Mouse (Mus musculus) layer of hippocampus, adult 2 months (tissue): ENCODE data around the gene Osbpl6. TPM values are rescaled to one million over a fixed set of nuclear protein-coding genes. Genes with fewer than 3 reads are reported as not detected.

ENCODE experiments used
- DNase-seq, 2 experiments: peaks; one replicate each; pipeline ENCODE4 v3.0.0; 2022; ENCODE audit warnings: low spot score in 2 of 2
- H3K27ac ChIP-seq: fragments of 200-600 bp; 2 replicates; pipeline ENCODE4 v1.8.1; 2022
- H3K4me3 ChIP-seq: fragments of 200-600 bp; 2 replicates; pipeline ENCODE4 v1.8.1; 2022; ENCODE audit warnings: mild to moderate bottlenecking
- CTCF ChIP-seq: fragments of 200-600 bp; conservative IDR thresholded peaks from 2 replicates; pipeline ENCODE4 v1.8.1; 2022; ENCODE audit warnings: antibody characterized with exemption, mild to moderate bottlenecking, moderate library complexity
- total RNA-seq, 2 experiments: library from RNA; stranded (reverse); gene quantifications; 2 replicates each; pipeline ENCODE4 v1.2.3; 2021

Gene Osbpl6
- total RNA-seq, 2 experiments from 2014 or later, result 59.0 to 63.3 TPM

DNA sequence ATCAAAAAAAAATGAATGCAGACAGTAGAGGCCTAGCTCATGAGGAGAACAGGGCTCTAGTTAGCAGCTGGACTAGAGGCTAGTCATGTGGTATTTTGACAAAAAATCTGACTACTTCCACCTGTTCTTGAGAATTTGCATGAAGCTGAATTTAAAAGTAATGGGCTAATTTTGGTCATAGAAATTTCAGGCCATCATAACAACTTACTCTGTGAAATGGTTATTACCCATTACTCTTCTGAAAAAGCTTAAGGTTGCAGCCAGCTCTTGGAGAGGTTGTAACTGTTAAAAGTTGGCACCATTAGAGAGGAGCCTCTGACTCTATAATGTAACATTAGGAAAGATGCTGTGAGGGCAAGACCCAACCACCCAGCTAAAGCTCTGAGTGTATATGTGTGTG, 19.8 kb upstream of the Osbpl6 start:
- no peak for TF ChIP-seq CTCF
- Histone ChIP-seq H3K4me3 (no peak overlapping the region), H3K27ac (no peak overlapping the region)
- DNase-seq, result no peak

DNA sequence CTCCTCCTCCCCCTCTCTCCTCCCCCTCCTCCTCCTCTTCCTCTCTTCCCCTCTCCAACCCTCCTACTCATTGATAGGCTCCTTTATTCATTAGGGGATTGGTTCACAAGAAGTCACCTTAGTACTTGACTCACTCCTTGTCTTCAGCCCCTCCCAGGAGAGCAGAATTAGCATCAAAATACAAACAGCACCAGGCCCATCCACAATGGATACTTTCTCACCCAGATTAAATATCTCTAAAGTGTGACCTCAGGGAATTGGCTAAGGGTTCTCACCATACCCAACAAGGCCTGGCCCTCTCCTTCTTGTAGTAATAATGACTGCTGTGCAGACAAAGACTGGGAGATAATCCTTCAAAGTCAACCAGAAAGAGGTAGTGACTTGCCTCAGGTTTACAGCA, 6.1 kb upstream of the Osbpl6 start:
- TF ChIP-seq CTCF, result no peak
- H3K4me3 ChIP-seq, result no peak overlapping the region
- no peak for DNase-seq
- H3K27ac ChIP-seq, result no peak overlapping the region

DNA sequence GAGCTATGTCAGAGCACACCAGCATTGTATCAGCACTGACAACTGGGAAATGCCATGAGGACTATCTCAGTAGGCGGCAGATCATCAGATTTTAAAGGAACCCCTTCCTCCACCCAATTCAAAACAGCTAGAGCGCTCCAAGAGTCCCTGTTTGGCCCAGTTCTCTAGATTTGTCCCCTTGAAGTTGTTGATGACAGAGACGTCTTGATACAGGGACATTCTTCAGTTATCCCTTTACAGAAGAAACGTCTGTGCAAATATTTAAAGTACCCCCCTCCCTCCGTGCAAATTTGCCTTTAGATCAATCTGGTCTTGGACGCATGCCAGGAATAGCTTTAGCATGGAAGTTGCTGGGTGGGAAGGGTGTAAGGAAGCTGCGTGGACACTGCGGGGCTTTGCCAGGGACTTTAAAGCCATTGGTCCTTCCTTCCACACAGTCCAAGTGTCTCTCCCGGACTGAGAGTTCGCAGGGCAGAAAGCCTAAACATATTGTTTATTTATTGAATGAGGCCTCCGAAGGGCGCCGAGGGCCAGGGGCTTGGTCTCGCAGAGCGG, 635 bp upstream of the Osbpl6 start:
- DNase-seq, result peak; percentile 23
- H3K4me3 ChIP-seq, result peak overlapping the region; percentile 99
- no peak for TF ChIP-seq CTCF
- H3K27ac ChIP-seq, result peak overlapping the region; percentile 93

DNA sequence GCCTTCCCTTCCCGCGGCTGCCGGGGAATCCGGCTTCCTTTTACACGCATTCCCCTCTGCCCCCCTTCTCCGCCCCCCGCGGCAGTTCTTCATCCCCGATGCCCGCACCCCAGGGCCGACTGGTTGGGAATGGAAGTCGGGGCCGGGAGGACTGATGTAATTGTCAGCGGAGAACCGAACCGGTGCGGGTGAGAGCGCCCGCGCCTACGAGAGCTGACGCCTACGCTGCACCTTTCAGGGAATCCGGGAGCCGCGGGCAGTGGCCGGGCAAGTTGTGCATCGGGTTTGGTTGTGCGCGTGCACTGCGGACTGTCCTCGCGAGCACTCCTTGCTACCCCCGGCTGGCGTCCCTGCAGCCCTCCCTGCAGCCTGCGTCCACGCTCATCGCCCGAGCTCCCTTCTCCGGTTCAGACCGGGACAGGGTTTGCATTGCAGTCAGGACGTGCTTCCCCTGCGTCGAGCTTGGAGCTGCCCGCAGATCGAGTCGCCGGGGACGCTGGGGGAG, 681 bp downstream of the Osbpl6 start:
- peak; percentile 40 to 59 for DNase-seq
- peak overlapping the region; percentile 99 for H3K4me3 ChIP-seq
- no peak for TF ChIP-seq CTCF
- H3K27ac ChIP-seq, result peak overlapping the region; percentile 93

DNA sequence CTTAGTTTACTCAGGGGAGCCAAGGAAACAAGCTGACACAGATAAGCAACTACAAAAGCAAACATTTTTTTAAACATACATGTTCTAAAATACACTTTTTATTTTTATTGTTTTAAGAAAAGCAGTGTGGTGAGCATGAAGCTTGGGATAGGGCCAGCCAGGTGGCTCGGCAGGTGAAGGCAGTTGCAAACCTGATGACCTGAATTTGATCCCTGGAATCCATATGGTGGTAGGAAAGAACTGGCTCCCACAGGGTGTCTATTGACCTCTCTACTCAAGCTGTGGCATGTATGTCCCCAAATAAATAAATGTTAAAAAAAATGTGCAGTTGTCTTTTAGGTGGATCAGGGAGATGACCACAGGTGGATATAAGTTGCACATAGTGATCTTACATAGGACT, 3.2 kb downstream of the Osbpl6 start:
- Histone ChIP-seq H3K27ac (no peak overlapping the region), H3K4me3 (no peak overlapping the region)
- DNase-seq, result no peak
- TF ChIP-seq CTCF, result no peak

DNA sequence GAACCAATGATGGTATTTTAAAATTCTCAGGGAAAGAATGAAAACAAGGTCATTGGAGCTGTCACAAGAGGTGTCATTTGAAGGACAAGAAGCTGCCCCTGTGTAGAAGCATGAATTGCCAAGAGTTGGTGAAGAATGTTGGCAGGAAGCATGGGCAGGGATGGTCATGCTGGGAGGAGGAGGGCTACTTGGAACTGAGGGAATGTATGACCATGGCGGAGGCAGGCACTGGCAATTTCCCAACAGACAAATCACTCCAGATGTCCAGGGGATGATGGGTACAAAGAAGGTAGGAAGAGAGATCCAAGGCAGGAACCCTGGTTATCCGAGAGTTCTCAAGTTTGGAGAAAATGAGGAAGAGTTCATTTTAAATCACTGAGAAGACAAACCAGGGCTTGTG, 3.7 kb downstream of the Osbpl6 start:
- no peak for DNase-seq
- H3K27ac ChIP-seq, result no peak overlapping the region
- no peak overlapping the region for H3K4me3 ChIP-seq
- no peak for TF ChIP-seq CTCF

DNA sequence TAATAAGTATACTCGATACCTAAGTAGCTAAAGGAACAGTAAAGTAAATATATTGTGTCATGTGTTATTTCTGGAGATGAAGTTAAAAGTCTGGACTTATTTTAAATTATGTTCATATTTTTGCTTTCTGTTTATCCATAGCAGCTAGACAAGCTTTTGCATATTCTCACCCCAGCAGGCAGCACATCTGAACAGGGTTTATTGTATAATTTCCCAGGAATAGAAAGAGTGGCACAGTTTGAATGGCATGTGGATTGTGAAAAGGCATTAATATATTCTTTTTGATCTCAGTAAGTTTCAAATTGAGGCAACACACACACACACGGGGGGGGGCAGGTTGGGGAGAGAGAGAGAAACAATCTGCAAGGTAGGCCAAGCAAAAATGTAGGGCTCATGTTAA, 6.6 kb downstream of the Osbpl6 start:
- H3K4me3 ChIP-seq, result no peak overlapping the region
- no peak for TF ChIP-seq CTCF
- no peak for DNase-seq
- no peak overlapping the region for H3K27ac ChIP-seq

DNA sequence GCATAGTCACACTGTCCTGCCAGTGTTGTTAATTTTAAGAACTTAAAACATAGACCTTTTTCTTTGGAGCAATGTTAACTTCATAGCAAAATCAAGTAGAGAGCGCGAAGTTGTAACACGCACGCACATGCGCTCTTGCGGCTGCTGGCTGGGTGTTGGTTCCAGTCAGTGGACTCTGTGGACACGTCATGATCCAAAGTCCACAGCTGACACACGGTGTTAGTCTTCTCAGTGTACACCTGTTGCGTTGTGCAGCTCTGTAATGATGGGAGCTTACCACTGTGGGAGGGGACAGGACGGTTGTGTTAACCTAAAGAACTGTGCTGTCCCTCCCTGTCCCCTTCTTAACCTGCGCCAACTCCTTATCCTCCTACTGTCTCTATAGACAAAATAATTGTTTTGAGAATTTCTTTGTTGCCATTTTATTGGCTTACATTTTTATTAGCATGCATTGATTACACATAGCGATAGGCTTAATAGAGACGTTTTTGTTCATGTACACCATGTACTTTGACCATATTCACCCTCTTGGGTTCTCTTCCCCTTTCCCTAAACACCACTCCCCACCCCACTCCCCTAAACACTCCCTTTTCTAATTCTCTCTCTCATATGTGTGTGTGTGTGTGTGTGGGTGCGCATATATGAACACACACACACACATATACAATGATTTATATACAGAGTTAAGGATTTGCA, 11.3 kb downstream of the Osbpl6 start:
- no peak for TF ChIP-seq CTCF
- no peak overlapping the region for H3K4me3 ChIP-seq
- H3K27ac ChIP-seq, result no peak overlapping the region
- no peak for DNase-seq

DNA sequence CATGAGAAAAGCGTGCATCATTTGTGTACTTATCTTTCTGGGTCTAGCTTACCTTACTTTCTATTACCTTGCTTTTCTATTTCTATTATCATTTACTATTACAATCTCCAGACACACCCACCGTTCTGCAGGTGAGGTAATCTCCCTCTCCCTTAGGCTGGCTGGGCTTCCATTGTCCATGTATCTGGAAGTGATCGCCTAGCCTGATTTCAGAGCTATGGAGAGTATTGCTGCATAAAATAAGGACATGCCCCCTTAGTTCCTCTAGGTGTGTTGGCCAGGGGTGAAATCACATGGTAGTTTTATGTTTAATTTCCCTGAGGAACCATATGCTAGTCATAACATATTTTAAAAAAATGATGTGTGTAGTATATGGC, 11.8 kb downstream of the Osbpl6 start:
- DNase-seq, result no peak
- TF ChIP-seq CTCF, result no peak
- no peak overlapping the region for H3K4me3 ChIP-seq
- no peak overlapping the region for H3K27ac ChIP-seq

DNA sequence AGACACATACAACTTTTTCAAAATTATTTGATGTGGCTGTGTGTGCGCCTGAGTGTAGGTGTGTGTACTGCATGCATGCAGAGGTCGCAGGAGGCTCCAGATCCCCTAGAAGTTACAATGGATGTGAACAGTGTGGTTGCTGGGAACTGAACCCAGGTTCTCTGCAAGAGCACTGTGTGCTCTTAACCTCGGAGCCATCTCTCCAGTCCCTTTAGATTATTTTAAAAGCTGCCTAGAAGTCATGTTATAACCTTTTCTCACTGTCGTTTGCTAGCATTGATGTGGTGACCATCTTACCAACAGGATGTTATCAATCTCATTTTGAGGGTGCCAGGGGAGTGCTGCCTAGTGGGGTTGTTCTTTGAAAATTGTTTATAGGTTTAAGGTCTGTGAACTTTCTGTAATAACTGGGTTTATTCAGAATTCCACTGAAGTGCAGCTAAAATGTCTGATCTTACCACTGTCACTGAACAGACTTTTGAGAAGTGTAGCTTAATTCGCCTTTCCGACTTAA, 15.2 kb downstream of the Osbpl6 start:
- TF ChIP-seq CTCF, result no peak
- H3K27ac ChIP-seq, result no peak overlapping the region
- no peak overlapping the region for H3K4me3 ChIP-seq
- DNase-seq, result no peak

DNA sequence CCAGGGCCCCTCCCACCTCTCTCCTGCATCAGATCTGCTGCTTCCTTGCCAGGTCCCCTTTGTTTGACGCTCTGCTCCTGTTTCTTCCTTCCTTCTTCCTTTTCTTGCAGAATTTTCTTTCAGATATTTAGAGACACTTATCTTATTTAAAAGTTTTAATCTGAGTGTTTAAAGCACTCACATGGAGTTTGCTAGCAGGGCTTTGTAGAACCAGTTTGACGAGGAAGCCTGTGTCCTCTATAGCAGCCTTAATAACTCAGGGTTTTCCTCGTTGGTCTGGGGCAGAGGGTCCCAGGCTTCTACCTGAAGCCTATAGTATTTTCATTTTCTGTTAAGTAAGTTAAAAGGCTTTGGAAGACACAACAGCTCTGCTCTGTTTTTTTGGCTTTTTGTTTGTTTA, 20.5 kb downstream of the Osbpl6 start:
- Histone ChIP-seq H3K4me3 (no peak overlapping the region), H3K27ac (no peak overlapping the region)
- no peak for DNase-seq
- TF ChIP-seq CTCF, result no peak

DNA sequence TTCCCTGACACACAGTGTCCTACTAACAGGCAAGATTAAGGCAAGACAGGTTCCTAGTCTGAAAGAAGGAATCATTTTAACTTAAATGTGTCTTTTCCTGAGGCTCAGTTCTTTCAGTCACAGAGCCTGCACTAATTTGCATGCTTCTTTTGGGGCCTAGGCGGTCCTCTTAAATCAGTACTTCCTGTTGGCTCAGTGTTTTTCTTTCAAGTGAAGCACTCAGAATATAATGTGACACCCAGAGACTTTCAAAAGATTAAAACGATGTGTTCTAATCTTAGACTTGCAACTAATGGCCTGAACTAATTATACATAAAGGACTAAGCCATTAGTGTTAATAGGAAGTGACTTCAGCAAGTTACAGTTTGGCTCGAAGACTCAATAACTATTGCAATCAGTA, 23.0 kb downstream of the Osbpl6 start:
- no peak for TF ChIP-seq CTCF
- Histone ChIP-seq H3K4me3 (no peak overlapping the region), H3K27ac (no peak overlapping the region)
- no peak for DNase-seq

DNA sequence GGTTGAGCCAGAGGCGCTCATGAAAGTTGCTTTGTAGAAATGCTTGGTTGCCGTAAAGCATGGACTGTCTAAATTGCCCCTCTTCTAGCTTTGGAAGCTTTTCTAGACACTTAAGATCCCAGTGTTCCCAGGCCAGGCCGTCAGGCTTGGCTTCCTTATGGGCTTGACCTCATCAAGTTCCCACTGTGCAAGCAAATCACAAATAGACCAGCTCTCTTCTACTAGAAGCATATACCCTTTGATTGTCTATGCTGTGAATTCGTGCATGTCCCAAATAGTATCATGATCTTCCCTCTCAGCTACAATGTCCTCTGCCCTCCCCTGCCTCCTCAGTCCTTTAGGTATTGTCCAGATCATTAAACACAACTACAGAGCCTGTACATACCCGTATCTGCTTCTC, 23.5 kb downstream of the Osbpl6 start:
- no peak for DNase-seq
- Histone ChIP-seq H3K27ac (no peak overlapping the region), H3K4me3 (no peak overlapping the region)
- TF ChIP-seq CTCF, result no peak

DNA sequence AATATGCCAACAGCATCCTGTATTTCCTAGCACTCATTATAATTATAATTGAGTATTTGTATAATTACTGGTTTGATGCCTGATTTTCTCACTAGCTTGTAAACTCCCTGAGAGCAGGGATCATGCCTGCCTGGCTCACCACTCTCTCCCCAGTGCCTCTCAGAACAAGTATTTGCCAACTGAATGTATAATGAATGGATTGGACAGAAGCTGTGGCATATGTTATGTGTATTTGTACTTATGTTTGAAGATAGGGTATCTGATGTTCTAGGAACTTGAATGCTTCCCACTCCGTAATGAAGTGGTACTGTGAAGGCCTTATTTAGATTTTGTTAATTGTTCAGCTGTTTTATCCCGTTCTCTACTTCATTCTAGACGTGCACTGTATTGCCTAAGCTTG, 24.2 kb downstream of the Osbpl6 start:
- Histone ChIP-seq H3K4me3 (no peak overlapping the region), H3K27ac (no peak overlapping the region)
- DNase-seq, result peak; percentile 22 to 60
- no peak for TF ChIP-seq CTCF
